Mouse (Mus musculus): Measurements from ENCODE around the gene Slco1a4.

- TF ChIP-seq CTCF (IDR thresholded peaks at IDR 0.05; ENCODE audit: low read depth, low read length) = no peak
- no peak for TF ChIP-seq POLR2A (IDR thresholded peaks at IDR 0.05; ENCODE audit: insufficient read depth, low read length)
- TF ChIP-seq EP300 (IDR thresholded peaks at IDR 0.05; ENCODE audit: insufficient read depth, low read depth, low read length) = no peak
Observed at GRCm38 (mm10) chr6:141866026-141866425, 10.0 kb upstream of the Slco1a4 start.
